Mouse (Mus musculus) ovary, postnatal 36 days (tissue): ENCODE measurements around the gene Sdk2.

Experiments
- DNase-seq: peaks from one replicate; pipeline ENCODE4 v3.0.0; 2022; ENCODE audit warnings: low spot score, mixed read lengths

Sdk2 gene

DNA sequence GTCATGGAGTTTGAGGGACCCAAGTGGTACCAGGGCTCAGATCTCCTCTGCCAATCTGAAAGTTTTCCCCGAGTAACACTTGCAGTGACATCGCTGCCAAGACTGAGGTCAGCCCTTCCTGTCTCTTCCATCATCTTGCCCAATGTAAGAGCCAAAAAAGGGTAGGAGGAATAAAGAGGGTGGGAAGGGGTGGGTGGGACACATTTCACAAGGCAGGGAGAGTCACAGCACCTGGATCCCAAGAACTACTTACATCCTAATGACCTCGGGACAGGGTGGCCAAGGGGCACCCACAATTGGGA lies 329.3 kb downstream of the Sdk2 start:
- DNase-seq = no peak

DNA sequence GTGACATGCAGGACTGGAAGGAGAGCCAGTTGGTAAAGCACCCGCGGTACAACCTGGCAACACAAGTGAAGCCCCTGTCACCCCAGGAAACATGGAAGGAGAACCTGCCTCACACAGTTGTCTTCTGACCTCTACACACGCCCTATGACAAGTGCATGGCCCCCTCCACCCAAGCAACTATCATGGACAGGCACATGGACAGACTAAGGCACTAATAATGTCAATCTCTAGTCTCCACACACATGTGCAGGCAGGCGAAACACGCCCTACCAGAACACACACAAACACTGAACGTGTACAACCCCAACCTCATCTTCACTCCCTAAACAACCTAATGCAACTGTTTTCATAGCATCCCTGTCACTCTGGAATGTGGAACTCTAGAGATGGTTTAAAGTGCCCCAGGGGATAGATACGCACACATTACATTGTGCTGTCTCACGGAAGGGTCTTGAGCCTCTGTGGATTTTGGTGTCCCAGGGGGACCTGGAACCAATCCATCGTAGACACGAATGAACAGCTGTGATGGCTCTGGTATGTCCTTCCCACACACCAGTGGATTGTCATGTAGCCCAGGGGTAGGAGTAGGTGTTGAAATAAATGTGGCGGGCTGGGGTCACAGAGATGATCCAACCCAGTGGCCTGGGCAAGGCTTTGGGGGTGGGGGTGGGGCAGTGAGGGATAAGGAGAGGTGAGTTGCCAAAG lies 329.8 kb downstream of the Sdk2 start:
- DNase-seq = no peak

DNA sequence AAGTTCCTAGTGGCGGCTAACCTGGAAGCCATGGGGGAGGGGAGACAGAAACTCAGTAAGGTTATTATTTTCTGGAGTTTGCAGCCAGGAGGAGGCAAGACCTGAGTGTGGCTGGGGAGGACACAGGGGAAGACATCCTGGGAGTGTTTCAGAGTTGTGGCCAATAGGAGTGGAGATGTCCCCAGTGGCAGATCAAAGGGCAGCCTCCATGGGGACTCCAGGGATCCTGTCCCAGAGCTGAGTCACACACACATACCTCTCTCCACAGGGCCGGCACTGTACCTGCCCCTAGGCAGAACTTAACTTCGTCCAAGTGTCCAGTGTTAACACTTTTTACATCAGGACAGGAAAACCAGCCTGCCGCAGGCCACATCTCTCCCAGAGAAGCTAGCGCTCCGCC lies 331.7 kb downstream of the Sdk2 start:
- no peak for DNase-seq

DNA sequence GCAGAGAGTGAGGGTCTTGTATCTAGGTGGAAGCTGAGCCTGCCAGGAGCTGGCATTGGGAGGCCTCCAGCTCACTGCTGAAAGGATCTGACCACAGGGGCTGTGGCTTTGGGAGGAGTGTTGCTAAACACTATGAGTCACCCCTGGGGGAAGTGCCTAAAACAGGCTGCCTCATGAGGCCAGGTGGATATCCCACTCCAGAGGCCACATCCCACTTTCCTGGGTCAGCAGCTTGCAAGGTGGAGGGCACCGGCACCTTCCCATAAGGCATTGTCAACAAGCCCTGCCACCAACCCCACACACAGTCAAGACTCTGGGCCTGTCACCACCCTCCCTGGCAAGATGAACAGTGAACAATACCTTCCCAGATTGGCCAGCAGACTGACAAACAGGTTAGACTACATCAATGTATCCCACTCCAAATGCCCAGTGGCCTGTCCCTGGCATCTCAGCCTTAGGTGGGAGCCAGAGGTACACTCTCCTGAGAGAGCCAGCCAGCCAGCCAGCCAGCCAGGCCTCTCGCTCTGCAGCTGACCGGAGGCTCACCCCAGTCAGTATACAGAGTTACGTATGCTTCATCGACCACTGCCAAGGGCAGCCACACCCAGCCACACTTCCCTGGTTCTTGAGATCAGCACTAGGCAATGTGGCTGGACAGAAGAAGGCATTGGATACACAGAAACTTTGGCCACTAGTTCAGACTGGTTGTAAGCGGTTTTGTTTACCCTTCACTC lies 333.0 kb downstream of the Sdk2 start:
- DNase-seq = no peak

DNA sequence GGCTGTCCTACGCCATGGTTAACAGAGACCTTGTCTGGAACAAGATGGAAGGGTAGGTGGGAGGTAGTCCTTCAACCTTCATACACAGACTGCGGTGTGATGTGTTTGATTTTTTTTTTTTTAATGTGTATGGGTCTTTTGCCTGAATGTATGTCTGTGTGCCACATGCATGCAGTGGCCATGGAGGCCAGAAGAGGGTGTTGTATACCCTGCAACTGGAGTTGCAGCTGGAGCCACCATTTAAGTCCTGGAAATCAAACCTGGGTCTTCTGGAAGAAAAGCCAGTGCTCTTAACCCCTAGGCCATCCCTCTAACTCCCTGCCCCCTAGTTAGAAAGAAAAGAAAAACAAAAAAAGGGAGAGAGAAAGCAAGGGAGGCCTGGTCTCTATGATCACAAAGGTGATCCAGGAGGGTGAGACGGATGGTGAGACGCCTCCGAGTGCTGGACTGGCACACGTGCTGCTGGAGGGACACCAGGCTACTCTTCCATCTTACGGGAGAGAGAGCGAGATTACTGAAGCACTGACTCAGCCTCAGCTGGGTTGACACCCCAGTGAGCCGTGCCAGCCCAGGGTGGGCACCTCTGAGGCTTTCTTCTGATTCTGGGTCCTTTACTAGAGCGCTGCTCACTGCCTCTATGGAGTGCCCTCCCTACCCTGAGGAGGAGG lies 334.8 kb downstream of the Sdk2 start:
- no peak for DNase-seq

DNA sequence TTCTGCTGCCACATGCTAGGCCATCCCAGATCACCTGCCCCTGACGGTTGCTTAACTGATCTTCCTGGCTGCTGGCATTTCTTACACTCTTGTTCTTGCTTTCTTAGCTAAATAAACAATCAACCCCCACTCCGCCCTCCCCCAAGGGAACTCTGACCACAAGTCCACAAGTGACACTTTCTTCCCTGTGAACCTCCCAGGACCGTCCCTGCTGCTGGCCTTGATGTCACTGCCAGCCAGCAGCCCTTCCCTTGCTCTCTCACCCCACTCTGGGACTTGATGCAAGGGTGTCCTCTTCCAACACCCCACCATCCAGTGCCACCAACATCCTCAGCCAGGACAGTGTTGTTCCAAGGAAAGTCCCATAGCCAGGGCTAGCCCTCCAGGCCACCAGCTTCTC lies 336.0 kb downstream of the Sdk2 start:
- DNase-seq = no peak

DNA sequence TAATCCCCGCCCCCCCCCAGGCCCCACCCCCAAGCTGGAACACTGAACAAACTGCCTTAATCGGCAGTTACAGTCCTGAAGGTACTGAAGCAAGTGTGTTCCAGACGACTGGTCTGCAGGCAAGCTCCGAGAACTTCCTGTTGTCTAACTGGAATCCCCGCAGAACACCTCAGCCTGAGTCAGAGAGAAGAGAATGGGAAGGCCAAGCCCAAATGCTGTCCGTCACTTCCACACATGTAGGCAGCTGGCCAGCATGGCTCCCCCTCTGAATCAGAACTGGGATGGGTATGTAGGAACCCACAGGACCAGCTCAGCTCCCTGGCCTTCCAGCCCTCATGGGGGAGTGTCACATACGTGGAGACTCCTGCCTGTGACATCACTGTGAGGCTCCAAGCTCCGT lies 336.9 kb downstream of the Sdk2 start:
- DNase-seq = no peak

DNA sequence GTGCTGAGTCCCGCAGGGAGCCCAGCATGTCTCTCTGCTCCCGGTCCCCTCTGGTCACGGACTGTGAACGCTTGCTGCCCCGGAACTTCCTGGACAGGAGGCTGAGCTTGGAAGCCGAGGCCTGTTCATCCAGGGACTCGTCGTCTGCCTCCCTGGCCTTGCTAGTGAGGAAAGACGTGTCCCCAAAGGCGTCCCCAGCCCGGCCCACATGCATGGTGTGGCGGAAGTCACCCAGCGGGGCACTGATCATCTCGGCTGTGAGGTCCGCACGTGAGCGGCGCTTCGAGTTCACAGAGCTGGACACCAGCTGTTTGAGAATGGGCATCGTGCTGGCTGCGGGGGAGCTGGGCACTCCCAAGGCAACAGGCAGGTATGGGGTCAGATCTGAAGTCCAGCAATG lies 337.6 kb downstream of the Sdk2 start:
- no peak for DNase-seq

DNA sequence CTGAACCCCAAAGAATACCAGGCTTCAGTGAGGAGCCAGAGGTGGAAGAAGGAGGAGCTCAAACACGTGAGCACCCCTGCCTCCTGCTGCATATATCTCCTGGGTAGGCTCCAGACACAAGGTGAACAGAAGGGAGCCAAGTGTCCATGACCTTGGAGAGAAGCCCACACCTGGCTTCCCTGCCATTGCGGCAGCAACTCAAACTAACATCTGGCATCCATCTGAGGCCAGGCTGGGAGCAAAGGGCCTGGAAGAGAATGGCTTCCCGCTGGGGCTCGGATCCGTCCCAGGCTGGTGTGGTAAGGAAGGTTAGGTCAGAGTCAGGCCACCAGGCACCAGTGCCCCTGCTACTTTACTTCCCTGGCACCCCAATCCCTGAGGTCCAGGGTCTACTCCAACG lies 338.9 kb downstream of the Sdk2 start:
- no peak for DNase-seq

DNA sequence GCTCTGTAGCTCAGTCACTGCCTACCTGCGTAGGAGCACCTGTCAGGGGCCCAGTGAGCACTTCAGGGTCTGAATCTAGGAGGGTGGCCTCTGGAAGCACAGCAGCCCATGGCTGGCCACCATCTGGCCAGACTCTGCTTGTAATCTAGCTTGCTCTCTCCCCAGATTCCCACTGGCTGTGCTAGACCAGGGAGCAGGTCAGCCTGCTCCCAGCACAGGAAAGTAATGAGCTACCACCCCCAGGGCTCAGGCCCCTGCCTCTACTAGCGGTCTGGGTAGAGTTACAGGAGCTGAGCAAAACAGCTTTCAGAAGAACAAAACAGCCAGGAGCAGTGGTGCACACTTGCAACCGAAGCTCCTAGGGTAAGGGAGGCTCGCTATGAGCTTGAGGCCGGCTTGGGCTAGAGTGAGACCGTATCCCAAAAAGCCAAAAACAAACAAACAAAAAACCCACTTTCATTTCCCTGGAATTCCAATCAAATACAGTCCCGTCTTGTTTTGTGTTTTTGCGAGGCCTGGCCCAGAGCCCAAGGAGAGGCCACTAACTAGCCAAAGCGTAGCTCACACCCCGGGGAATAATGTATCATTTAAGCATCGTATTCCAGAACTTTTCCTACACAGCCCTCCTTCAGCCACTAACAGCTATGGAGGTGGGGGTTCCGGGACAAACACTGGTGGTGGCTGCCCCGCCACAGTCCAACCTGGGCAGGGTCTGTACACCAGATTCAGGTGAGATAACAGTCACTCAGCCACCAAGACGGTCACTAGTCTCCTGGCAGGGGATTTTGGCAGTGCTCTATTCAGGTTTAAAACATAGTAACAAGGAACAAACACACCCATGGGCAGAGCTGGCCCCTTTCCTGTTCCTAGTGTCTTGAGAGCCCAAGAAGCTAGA lies 339.6 kb downstream of the Sdk2 start:
- DNase-seq = no peak
